Mouse (Mus musculus) CH12.LX (cell line): ENCODE measurements around the gene Cgas. TPM values are rescaled to one million over a fixed set of nuclear protein-coding genes. Genes with fewer than 3 reads are reported as not detected.
"Not testable (repeated sequence)": the region's sequence is repeated elsewhere in the genome, so short reads cannot be mapped to it uniquely, and the experiment has no call there.

Experiments used
- DNase-seq: peaks from one replicate; pipeline ENCODE4 v3.0.0-alpha.2; 2013; ENCODE audit errors: extremely low read depth
- H3K27ac ChIP-seq: 2 replicates; pipeline ENCODE4 v1.5.1; 2012; ENCODE audit warnings: low read depth, mild to moderate bottlenecking, control low read depth, moderate library complexity; ENCODE audit not compliant: insufficient read depth
- H3K27me3 ChIP-seq: replicated peaks from 2 replicates; pipeline ENCODE3; 2012; ENCODE audit warnings: inconsistent platforms
- H3K36me3 ChIP-seq, 2 experiments: replicated peaks in 1 of 2; 2 replicates each; pipeline versions ENCODE3 to v1.6.1; 2012; ENCODE audit warnings: inconsistent platforms in 1 of 2, low read length in 1 of 2, mild to moderate bottlenecking in 1 of 2, mixed read lengths in 1 of 2, moderate library complexity in 1 of 2; ENCODE audit not compliant: control insufficient read depth in 1 of 2, insufficient read depth in 1 of 2
- H3K4me1 ChIP-seq, 2 experiments: 2 replicates each; pipeline ENCODE4 v1.6.1; 2012; ENCODE audit warnings: inconsistent platforms in 1 of 2, moderate library complexity in 1 of 2; ENCODE audit not compliant: insufficient read depth in 2 of 2, control insufficient read depth in 1 of 2
- H3K4me2 ChIP-seq: 2 replicates; pipeline ENCODE4 v1.6.1; 2012; ENCODE audit warnings: low read depth, mild to moderate bottlenecking, control low read depth; ENCODE audit not compliant: poor library complexity, insufficient read depth, severe bottlenecking
- H3K4me3 ChIP-seq, 3 experiments: fragments of 150-350 bp in 1 of 3; sonication (generic) in 1 of 3; replicated peaks in 1 of 3; 2 replicates each; pipeline versions ENCODE3 to v1.5.1; 2011 to 2012; ENCODE audit warnings: low read depth in 2 of 3, low read length in 2 of 3, mild to moderate bottlenecking in 2 of 3, moderate library complexity in 2 of 3, control low read depth in 1 of 3, improper control_type of control experiment in 1 of 3, inconsistent platforms in 1 of 3, mixed read lengths in 1 of 3; ENCODE audit not compliant: poor library complexity in 1 of 3
- H3K79me2 ChIP-seq: replicated peaks from 2 replicates; pipeline ENCODE4 v1.6.1; 2012; ENCODE audit warnings: mild to moderate bottlenecking, moderate library complexity; ENCODE audit not compliant: control insufficient read depth, poor library complexity, insufficient read depth, severe bottlenecking; ENCODE audit errors: extremely low read depth
- H3K9ac ChIP-seq: 2 replicates; pipeline ENCODE4 v1.6.1; 2012; ENCODE audit warnings: low read depth, mild to moderate bottlenecking, control low read depth, moderate library complexity; ENCODE audit not compliant: insufficient read depth
- H3K9me3 ChIP-seq: replicated peaks from 2 replicates; pipeline ENCODE3; 2012; ENCODE audit warnings: low read length, inconsistent platforms, mixed read lengths
- BHLHE40 ChIP-seq: IDR thresholded peaks from 2 replicates; pipeline ENCODE4 v1.6.1; 2011; ENCODE audit warnings: mild to moderate bottlenecking, low read depth, low read length, improper control_type of control experiment
- CHD1 ChIP-seq: IDR thresholded peaks from 2 replicates; pipeline ENCODE4 v1.6.1; 2012; ENCODE audit warnings: low read depth, low read length, improper control_type of control experiment, inconsistent platforms
- E2F4 ChIP-seq: IDR thresholded peaks from 2 replicates; pipeline ENCODE4 v1.6.1; 2011; ENCODE audit warnings: low read depth, low read length, improper control_type of control experiment; ENCODE audit not compliant: insufficient replicate concordance
- MAX ChIP-seq: IDR thresholded peaks from 2 replicates; pipeline ENCODE4 v1.6.1; 2011; ENCODE audit warnings: low read length, improper control_type of control experiment
- MXI1 ChIP-seq: IDR thresholded peaks from 2 replicates; pipeline ENCODE4 v1.6.1; 2011; ENCODE audit warnings: mild to moderate bottlenecking, low read depth, low read length, improper control_type of control experiment
- MYC ChIP-seq: IDR thresholded peaks from 2 replicates; pipeline ENCODE4 v1.6.1; 2011; ENCODE audit warnings: low read depth, mild to moderate bottlenecking, improper control_type of control experiment, low read length
- NELFE ChIP-seq: IDR thresholded peaks from 2 replicates; pipeline ENCODE4 v1.6.1; 2011; ENCODE audit warnings: low read depth, low read length, improper control_type of control experiment
- SIN3A ChIP-seq: IDR thresholded peaks from 2 replicates; pipeline ENCODE4 v1.6.1; 2012; ENCODE audit warnings: low read length, improper control_type of control experiment, inconsistent platforms
- TCF12 ChIP-seq: IDR thresholded peaks from 2 replicates; pipeline ENCODE4 v1.6.1; 2014; ENCODE audit warnings: low read depth, mild to moderate bottlenecking, inconsistent platforms, low read length, improper control_type of control experiment
- ZKSCAN1 ChIP-seq: IDR thresholded peaks from 2 replicates; pipeline ENCODE4 v1.6.1; 2012; ENCODE audit warnings: low read depth, inconsistent platforms, low read length, improper control_type of control experiment, borderline replicate concordance
- dilution Hi-C: fragments of 300-500 bp; cut with MboI; formaldehyde crosslinking; loops from 2 replicates; pipeline ENCODE4 v1.14.3; 2020; ENCODE audit warnings: low sequenced_read_pairs; ENCODE audit not compliant: extremely low pct_unique_long_range_greater_than_20kb, extremely low pct_ligation_motif_present
- in situ Hi-C: fragments of 300-500 bp; cut with MboI; formaldehyde crosslinking; loops from 3 replicates; pipeline ENCODE4 v1.14.3; 2019; ENCODE audit warnings: low sequenced_read_pairs, low pct_ligation_motif_present, low pct_unique_long_range_greater_than_20kb, mixed read lengths
- polyA plus RNA-seq: library from polyadenylated mRNA; unstranded; fragments of >175 nt; gene quantifications from 2 replicates; pipeline ENCODE4 v1.2.1, GENCODE M21; 2012; ENCODE audit warnings: low read depth; ENCODE audit not compliant: insufficient read length
- total RNA-seq, 2 experiments: library from RNA; depleted of rRNA; stranded (reverse); fragments of 300-350 nt in 1 of 2; fragments of >200 nt in 1 of 2; gene quantifications; 2 replicates each; pipeline ENCODE4 v1.2.3; 2012 to 2014

Gene Cgas
- total and polyA plus RNA-seq, 3 experiments = not detected

- H3K27me3 ChIP-seq, H3K4me3 ChIP-seq, in situ Hi-C loops, DNase-seq, H3K9ac ChIP-seq, H3K79me2 ChIP-seq, dilution Hi-C loops, H3K9me3 ChIP-seq, H3K36me3 ChIP-seq: not testable (repeated sequence)
- H3K4me2 ChIP-seq = peak overlapping the region; percentile 69; the same call in 1 of the 2 replicates
- TF ChIP-seq MAX (0 out of 2 replicates have a peak, but pooled peaks have one; percentile 9), NELFE (peak; percentile 29; the same call in 1 of the 2 replicates), MXI1 (0 out of 2 replicates have a peak, but pooled peaks have one; percentile 34)
- peak overlapping the region; percentile 43; the same call in 1 of the 2 replicates for H3K27ac ChIP-seq
- peaks cover 13 to 57% of the 10 kb centered on the region in 2 experiments; a peak in 3 of 4 replicates for H3K4me1 ChIP-seq
Measured at GRCm38 (mm10) chr9:78488021-78488420, 45.0 kb upstream of the Cgas start.

- peak; percentile 71 for TF ChIP-seq BHLHE40
- no peak for TF ChIP-seq TCF12
- in situ Hi-C loops = no loop called here
- peaks cover 7 to 38% of the 10 kb centered on the region in 2 experiments; a peak in 3 of 4 replicates for H3K4me1 ChIP-seq
Measured at GRCm38 (mm10) chr9:78484660-78485059, 41.6 kb upstream of the Cgas start.

GRCm38 (mm10) chr9:78482386-78482785 is 39.3 kb upstream of the Cgas start:
- H3K36me3 ChIP-seq = peaks cover 29% of the 10 kb centered on the region in 2 experiments
- H3K4me3 ChIP-seq = peak overlapping the region; percentile 73 to 77 (median 74)
- H3K9me3 ChIP-seq = no peaks in the 10 kb centered on the region
- in situ Hi-C loops = no loop called here
- peak overlapping the region; percentile 68; the same call in 1 of the 2 replicates for H3K27ac ChIP-seq
- H3K9ac ChIP-seq = peak overlapping the region; percentile 79
- TF ChIP-seq SIN3A (no peak), MYC (no peak), ZKSCAN1 (no peak), E2F4 (no peak), CHD1 (no peak)
- TF ChIP-seq, all 38 proteins: peak for 0
- DNase-seq = no peak
- no peaks in the 10 kb centered on the region for H3K27me3 ChIP-seq
- dilution Hi-C loops = no loop called here
- peaks cover 30% of the 10 kb centered on the region for H3K79me2 ChIP-seq
- H3K4me2 ChIP-seq = peak overlapping the region; percentile 60
- H3K4me1 ChIP-seq = peaks cover 0 to 31% of the 10 kb centered on the region in 2 experiments; a peak in 2 of 4 replicates

More at GRCm38 (mm10) chr9:78484660-78485059, 41.6 kb upstream of the Cgas start:
- H3K79me2 ChIP-seq = peaks cover 16% of the 10 kb centered on the region
- dilution Hi-C loops = no loop called here
- H3K4me3 ChIP-seq = no peak overlapping the region
- H3K27me3 ChIP-seq = no peaks in the 10 kb centered on the region
- no peak for DNase-seq
- H3K27ac ChIP-seq = no peak overlapping the region
- H3K9me3 ChIP-seq = no peaks in the 10 kb centered on the region
- H3K9ac ChIP-seq = no peak overlapping the region
- peaks cover 9 to 12% of the 10 kb centered on the region in 2 experiments for H3K36me3 ChIP-seq
- no peak overlapping the region for H3K4me2 ChIP-seq
